Mouse (Mus musculus): ENCODE measurements around the gene Pi16. TPM values are rescaled to one million over a fixed set of nuclear protein-coding genes. Genes with fewer than 3 reads are reported as not detected.

Pi16 gene
- total RNA-seq, 2 experiments from 2014 or later, result 50.3 to 54.5 TPM

- DNase-seq (ENCODE audit: low spot score in 2 of 2), result peak in 1 of 2 experiments; percentile 55
Measured at GRCm38 (mm10) chr17:29326531-29327529, 9.3 kb downstream of the Pi16 start.

DNA sequence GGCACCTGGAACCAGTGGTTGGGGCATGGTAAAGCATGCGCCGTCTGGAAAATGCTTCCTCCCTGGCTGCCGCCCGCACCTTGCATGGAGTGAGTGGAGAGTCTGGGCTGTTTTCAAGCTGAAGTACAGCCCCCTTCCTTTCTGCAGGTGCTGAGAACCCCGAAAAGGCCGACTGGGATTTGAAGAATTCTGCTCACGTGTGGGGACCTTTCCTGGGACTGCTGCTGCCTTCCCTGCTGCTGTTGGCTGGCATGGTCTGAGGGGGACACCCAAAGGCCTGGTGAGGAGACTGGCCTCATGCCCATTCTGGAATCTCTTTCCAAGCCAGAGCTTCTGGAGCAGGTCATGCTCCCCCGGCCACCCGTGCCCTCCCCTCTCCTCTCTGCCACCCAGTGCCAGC is 10.2 kb downstream of the Pi16 start:
- no peak for DNase-seq (ENCODE audit: low spot score in 2 of 2)

DNA sequence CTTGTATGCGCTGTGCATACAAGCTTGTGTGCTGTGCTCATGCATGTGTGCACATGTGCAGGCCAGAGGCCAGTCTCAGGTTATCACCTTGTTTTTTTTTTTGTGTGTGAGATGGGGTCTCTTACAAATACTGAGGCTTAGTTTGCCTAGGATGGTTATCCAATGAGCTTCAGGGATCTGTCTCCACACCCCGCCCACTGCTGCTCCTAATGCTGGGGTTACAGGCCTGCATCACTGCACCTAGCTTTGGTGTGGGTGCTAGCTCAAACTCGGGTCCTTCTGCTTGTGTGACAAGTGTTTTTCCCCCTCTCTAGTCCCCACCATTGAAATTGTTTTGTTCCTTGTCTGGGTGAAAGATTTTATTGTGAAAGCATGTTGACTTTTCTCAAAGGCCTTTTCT is 12.7 kb downstream of the Pi16 start:
- DNase-seq (ENCODE audit: low spot score in 2 of 2), result no peak

GRCm38 (mm10) chr17:29330671-29331410 is 13.4 kb downstream of the Pi16 start:
- DNase-seq (ENCODE audit: low spot score in 2 of 2), result no peak

DNA sequence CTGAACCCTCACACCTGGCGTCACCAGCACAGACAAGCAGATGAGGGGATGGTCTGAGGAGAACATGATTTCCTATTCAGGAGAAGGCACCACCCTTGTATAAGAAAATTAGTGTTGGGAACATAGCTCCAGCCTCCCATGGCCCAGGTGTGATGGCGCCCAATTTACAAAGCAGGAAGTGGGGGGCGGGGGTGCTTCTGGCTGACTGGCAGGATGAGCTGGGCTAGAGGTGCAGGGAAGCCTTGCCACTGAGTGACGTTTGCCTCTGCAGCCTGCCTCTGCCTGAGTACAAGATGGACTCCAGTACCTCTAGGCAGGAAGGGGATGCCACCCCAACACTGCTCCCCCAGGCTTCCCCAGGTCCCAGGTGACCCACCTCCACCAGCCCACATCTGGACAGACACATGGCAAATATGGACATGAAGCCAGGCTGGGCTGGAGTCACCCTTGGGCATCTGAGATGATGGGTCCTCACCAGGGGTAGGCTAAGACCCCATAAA is 14.8 kb downstream of the Pi16 start:
- no peak for DNase-seq (ENCODE audit: low spot score in 2 of 2)

DNA sequence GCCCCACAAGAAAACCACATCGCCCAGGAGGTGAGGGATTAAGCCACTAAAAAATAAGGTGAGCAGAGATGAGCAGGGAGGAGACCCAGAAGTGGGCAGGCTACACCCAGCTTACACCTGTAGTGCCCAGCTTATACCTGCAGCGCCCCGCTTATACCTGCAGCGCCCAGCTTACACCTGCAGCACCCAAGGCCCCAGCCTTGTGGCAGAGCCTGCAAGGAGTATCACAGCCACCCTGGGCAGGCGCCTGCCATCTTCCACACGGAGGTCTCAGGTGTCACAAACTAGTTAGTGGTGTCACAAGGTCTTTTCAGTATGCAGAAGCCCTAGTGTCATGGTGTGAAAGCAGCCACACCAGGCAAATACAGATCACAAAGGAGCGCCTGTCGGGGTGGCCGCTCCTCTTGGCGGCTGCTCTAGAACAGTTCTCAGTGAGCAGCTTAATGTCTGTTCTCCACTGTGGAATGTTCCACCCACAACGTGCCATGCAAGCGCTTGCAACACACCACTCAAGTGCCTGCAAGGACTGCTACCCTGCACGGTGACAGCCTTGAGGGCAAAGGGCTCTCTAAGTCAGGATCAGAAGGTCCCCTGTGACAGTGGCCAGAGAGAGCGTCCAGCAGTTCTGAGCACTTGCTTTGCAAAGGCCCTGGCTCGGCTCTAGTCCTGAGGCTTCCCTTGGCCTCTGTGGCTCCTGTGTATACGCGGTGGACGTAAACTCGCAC is 18.9 kb downstream of the Pi16 start:
- no peak for DNase-seq (ENCODE audit: low spot score in 2 of 2)

DNA sequence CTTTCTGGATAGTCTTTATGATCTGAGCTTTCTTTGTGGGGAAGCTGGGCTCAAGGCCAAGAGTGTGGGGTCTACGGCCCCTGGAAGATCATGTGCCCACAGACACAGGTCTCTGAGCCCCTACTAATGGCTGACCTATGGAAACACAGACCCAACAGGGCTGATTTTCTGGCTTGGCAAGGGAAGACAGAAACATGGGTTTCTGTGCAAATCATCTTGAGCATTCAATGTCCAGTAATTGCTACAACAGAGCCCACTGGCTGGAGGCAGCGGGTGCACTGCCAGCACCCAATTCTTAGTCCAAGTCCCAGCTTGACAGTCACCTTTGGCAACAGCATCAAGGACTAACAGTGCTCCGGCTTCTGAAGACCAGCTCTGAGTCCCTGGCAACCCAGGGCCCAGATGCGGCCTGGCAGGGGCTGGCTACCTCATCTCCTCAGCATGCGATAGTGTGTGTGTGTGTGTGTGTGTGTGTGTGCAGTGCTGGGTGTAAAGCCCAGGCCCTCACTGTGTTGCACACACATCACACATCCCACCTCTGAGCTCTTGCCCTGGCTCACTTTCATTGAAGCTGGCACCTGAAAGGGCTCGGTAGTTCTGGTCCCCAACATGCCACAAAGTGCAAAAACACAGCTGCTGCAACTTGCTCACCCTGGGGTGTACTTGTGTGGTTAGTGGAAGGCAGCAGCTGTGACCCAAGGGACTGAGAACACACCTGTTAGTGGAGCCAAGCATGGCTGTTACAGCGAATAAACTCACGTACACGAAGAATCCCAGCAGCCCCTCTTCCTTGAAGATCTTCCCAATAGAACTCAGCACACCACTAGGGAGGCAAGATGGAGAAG is 20.7 kb downstream of the Pi16 start:
- DNase-seq (ENCODE audit: low spot score in 2 of 2), result no peak

GRCm38 (mm10) chr17:29339170-29339768 is 21.8 kb downstream of the Pi16 start:
- peak in 1 of 2 experiments; percentile 49 for DNase-seq (ENCODE audit: low spot score in 2 of 2)

GRCm38 (mm10) chr17:29340406-29341261 is 23.2 kb downstream of the Pi16 start:
- DNase-seq (ENCODE audit: low spot score in 2 of 2), result no peak

DNA sequence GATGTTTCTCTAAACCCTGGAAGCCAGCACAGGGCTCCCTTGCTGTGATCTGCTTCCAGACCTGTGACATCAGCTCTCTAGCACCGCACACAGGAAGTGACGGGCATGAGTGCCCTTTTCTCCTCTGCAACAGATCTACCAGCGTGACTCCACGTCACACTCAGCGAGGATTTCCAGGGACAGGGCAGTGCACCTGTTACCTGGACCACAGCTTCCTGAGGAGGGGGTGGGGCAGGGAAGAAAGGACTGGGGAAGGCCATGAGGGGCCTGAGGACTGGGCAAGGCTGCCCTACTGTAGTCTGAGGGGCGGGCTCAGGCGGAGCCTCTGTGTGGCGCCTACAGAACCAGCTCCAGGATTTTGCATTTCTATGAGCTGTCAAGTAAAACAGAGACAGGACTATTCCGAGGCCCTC is 24.1 kb downstream of the Pi16 start:
- no peak for DNase-seq (ENCODE audit: low spot score in 2 of 2)

- peak in 1 of 2 experiments; percentile 81 for DNase-seq (ENCODE audit: low spot score in 2 of 2)
Measured at GRCm38 (mm10) chr17:29342010-29342910, 24.8 kb downstream of the Pi16 start.

DNA sequence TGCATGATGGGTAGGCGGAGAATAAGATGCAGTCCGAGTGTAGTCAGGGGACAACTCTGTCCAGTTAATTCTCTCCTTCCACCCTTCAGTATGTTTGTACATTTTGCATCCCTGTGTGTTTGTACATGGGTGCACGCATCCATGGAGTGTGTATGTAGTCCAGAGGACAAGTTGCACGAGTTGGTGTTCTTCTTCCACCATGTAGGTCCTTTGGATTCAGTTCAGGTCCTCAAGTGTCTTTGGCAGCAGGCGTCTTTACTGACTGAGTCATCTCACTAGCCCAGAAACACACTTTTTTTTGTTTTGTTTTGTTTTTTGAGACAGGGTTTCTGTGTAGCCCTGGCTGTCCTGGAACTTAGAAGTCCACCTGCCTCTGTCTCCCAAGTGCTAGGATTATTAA is 25.8 kb downstream of the Pi16 start:
- DNase-seq (ENCODE audit: low spot score in 2 of 2), result no peak

DNA sequence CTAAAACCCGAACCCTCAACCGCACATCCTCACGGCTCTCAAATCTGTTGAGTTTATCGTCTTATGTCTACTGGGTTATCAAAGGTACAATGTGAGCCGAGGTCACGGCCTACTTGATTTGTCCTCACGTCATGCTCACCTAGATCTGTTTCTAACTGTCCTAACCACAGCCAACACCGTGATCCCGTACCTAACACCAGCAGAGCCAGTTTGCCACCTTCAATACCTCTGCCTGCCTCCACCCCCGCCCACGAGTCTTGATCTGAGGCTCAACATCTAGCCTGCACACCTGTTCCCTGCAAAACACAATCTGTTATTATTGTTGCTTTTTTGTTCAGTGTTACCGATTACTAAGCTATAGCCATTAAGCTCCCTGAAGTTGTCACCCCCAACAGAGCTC is 27.8 kb downstream of the Pi16 start:
- DNase-seq (ENCODE audit: low spot score in 2 of 2), result no peak

- no peak for DNase-seq (ENCODE audit: low spot score in 2 of 2)
Measured at GRCm38 (mm10) chr17:29346496-29347125, 29.1 kb downstream of the Pi16 start.

DNA sequence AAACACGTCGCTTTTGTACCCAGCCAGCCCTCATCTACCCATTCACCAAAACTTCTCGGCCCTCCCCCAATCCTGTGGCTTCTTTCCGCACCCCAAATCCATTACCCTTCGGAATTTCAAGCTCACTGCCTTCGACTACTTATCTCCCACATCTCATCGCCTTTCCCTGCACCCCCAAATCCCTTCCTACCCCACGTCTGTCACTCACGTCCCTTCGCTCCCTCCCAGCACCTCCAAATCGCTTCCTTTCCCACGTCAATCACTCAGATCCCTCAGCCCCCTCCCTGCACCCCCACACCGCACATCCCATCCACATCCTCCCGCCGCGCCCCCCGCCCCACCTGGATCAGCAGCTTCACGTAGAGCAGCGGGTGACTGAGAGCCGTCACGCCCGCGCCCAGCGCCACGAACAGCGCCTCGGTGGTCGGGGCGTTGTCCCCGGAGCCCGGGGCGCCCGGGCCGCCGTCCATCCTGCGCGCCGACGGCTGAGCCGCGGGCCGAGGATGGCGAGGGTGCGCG is 29.7 kb downstream of the Pi16 start:
- no peak for DNase-seq (ENCODE audit: low spot score in 2 of 2)

DNA sequence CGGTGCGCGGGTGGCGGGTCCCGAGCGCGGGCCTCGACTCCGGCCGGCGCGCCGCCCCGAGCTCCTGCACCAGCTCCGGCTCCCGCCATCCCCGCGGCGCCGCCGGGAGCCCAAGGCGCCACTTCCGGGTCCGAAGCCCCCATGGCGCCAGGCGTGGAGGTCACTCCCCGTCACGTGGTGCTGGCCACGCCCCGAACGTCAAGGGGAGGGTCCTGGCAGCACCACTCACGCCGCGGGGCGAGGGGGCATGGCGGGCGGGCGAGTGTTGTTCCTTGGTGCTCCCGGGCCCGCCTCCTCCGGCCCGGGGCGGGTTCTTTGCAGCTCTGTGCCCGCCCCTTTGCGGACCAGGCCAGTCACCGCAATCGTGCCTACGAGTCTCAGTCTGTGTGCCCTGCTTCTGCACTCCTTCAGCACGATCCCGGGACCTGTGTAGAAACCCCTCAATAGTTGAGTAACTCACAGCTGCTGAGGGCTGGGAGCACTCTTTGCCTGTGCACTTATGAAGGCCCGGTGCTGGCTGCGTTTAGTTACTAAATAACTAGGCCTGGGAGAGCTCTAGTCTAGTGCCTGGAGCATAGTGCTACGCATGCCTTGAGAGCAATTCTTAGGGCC is 30.3 kb downstream of the Pi16 start, which contains the start of gene Mtch1:
TSS of gene Mtch1 (minus strand) at position 290 of the 612 bp plus-strand sequence.
- DNase-seq (ENCODE audit: low spot score in 2 of 2), result peak; percentile 99

DNA sequence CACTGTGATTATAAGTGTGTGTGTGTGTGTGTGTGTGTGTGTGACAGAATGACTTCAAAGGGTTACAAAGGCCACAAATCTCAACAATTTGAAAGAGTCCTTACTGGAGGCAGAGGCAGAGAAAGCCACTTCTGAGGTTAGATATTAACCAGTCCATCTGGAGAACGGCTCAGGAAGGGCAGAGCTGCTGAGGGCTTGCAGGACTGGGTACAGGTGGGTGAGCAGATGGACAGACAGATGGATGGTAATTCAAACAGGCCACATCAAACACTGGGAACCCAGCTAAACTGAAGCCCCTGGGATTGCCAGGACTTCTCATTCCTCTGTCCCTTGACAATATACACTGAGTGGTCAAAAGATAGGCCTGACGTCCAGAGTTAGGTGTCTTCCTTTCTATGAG is 31.5 kb downstream of the Pi16 start:
- no peak for DNase-seq (ENCODE audit: low spot score in 2 of 2)

Data from gastrocnemius, postnatal 4 days (tissue).